Mouse (Mus musculus): ENCODE results near the gene Gm49387. TPM values are rescaled to one million over a fixed set of nuclear protein-coding genes. Genes with fewer than 3 reads are reported as not detected.
A peak's percentile ranks its signal among the peaks of the same experiment; 100 is the strongest.

Gene Gm49387
- polyA plus RNA-seq, 1 experiment from 2014 or later = 0.50 TPM

DNA sequence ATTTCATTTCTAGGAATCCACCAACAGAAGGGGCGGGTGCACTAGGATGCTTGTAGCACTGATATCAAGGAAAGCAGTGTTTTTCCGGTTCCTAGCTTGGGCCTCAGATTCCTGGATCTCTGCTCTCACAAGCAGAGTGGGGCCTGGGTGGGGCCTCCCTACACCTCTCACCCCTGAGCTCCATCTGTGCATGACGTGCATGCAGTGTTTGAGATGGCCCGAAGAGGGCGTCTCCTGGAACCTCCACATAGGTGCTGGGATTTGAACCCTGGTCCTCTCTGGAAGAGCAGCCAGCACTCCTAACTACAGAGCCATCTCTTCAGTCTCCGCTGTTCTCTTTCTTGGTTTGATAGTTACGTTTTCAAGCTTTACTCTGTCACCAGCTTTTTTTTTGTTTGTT lies 85.7 kb downstream of the Gm49387 start:
- H3K27me3 ChIP-seq (ENCODE audit: low read depth, poor library complexity, severe bottlenecking) = no peaks in the 10 kb centered on the region
- H3K27ac ChIP-seq = no peak overlapping the region
- 94% methylated on average over 7 of the region's 7 CpGs for WGBS
- DNase-seq (ENCODE audit: low spot score) = no peak
- H3K36me3 ChIP-seq = no peaks in the 10 kb centered on the region
- peaks cover 14% of the 10 kb centered on the region for H3K4me1 ChIP-seq
- no peak overlapping the region for H3K4me3 ChIP-seq
- no peaks in the 10 kb centered on the region for H3K9me3 ChIP-seq (replicated peaks)

DNA sequence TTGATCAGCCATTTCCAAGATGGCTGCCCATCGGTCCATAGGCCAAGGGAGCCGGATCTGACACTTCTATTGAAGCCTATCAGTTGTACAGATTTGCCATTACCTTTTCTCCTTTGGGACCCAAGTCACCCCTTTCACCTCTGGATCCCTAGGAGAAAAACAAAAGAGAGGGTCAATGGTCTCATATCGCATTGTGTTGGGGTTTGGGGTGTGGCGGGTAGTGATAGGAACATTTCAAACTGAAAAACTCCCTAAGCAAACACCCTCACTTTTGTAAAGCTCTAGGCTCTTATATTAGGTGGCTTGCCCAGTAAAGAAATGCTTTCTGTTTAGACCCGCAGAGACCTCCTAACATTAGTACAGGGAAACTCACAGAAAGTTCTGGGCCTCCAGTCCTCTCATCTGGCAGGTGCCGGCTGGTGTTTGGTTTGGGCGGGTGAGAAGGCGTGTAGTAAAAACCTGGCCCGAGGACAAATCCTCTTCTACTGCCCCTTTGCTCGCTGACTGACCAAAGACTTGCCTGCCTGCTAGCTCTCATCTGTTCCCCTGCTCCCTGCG lies 96.7 kb downstream of the Gm49387 start:
- WGBS = 79% methylated on average over 11 of the region's 11 CpGs
- DNase-seq (ENCODE audit: low spot score) = no peak
- Histone ChIP-seq H3K9me3 (replicated peaks) (no peaks in the 10 kb centered on the region), H3K4me1 (no peaks in the 10 kb centered on the region), H3K4me3 (no peak overlapping the region), H3K36me3 (no peaks in the 10 kb centered on the region), H3K27me3 (ENCODE audit: low read depth, poor library complexity, severe bottlenecking) (no peaks in the 10 kb centered on the region), H3K27ac (peak overlapping the region; percentile 21; the same call in 1 of the 2 replicates)

DNA sequence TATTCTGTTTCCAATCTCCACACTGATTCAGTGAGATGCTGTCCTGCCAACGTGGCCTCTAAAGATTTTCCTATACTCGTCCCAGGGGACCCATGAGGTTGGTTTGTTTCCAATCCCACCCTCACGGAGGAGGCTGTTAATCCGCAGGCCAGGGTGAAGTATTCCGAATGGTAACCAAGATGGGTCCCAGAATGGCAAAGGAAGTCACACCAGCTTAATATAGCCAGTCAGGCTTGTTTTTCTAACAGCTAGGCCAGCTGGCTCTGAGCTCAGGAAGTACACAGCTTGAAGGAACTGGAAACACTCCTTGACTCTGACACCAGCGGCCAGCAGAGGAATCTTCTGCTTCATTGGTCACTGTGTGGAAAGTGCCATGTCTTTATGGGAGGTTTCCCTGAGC lies 103.4 kb downstream of the Gm49387 start:
- WGBS = 82% methylated on average over 6 of the region's 6 CpGs
- no peak overlapping the region for H3K4me3 ChIP-seq
- no peak for DNase-seq (ENCODE audit: low spot score)

DNA sequence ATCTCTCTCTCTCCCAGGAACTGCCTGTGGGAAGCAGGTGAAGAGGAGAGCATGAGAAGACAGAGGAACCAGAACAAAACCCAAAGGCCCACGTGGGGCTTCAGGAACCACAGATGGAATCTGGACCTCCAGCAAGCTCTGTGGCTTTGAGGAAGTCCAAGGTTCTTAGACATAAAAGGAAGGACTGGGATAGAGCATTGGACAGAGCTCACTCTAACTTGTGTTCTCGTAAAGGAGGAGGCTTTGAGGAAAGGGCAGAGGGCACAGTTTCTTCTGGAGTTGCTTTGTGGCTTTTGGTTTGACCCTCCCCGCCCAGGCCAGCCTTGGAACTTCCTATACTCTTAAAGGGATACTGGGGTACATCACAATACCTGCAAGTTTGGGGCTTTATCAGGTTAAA lies 108.0 kb downstream of the Gm49387 start:
- 81% methylated on average over 3 of the region's 3 CpGs for WGBS
- peaks cover 26% of the 10 kb centered on the region for H3K4me1 ChIP-seq
- H3K9me3 ChIP-seq (replicated peaks) = no peaks in the 10 kb centered on the region
- H3K27ac ChIP-seq = peak overlapping the region; percentile 7; the same call in 1 of the 2 replicates
- DNase-seq (ENCODE audit: low spot score) = no peak
- H3K36me3 ChIP-seq = no peaks in the 10 kb centered on the region
- H3K4me3 ChIP-seq = no peak overlapping the region
- H3K27me3 ChIP-seq (ENCODE audit: low read depth, poor library complexity, severe bottlenecking) = no peaks in the 10 kb centered on the region

More for the DNA sequence above, 103.4 kb downstream of the Gm49387 start:
- Histone ChIP-seq H3K9me3 (replicated peaks) (no peaks in the 10 kb centered on the region), H3K27me3 (ENCODE audit: low read depth, poor library complexity, severe bottlenecking) (no peaks in the 10 kb centered on the region), H3K27ac (no peak overlapping the region), H3K4me1 (peaks cover 9% of the 10 kb centered on the region), H3K36me3 (no peaks in the 10 kb centered on the region)

DNA sequence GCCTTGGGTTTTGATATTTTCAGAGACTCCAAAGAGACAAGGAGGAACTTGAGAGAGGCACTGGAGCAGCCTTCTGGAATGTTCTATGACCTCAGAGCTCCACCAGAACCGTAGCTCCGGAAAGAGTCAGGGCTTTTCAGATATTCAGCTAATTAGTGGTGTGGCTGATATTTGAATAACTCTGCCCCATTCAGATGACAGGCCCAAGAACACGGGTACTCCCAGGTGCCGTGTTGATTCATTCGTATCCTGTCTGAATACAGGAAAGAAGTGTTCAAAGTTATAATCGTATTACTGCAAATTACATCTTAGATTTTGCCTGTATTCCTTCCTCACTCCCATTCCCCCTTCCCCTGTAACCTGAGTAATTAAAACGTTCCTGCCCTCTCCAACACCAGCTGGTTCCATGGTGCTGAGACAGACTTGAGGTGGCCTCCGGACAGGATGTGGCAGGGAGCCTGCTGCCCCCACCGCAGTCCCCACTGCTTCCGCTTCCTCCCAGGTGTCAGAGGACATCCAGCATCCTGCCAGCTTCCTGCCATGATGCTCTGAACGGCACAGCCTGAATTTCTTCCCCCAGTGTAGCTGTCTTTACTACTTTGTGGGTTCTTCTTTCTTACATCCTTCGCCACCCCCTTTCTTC lies 109.1 kb downstream of the Gm49387 start:
- no peaks in the 10 kb centered on the region for H3K27me3 ChIP-seq (ENCODE audit: low read depth, poor library complexity, severe bottlenecking)
- H3K27ac ChIP-seq = peak overlapping the region; percentile 63

DNA sequence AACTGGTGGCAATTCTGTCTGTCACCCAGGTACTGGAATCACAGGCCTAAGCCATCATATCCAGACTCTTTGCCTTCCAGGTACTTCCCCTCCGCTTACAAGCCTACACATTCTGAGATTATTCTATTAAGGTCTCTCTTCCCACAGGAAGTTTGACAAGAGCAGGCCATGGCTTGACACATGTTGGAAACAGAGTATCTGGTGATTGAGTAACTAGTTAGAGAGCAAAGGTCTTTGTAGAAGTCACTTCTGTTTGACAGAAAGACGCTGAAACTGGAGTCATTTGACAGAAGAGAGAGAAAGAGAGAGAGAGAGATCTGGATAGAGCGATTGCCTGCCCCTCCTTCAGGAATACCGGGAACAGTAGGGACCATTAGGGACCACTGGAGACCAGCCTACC lies 109.8 kb downstream of the Gm49387 start:
- Histone ChIP-seq H3K27ac (peak overlapping the region; percentile 63; the same call in 1 of the 2 replicates), H3K36me3 (no peaks in the 10 kb centered on the region), H3K9me3 (replicated peaks) (no peaks in the 10 kb centered on the region), H3K4me1 (peaks cover 26% of the 10 kb centered on the region), H3K4me3 (no peak overlapping the region), H3K27me3 (ENCODE audit: low read depth, poor library complexity, severe bottlenecking) (no peaks in the 10 kb centered on the region)
- WGBS = 93% methylated on average over 4 of the region's 4 CpGs
- DNase-seq (ENCODE audit: low spot score) = no peak

More for the DNA sequence above, 109.1 kb downstream of the Gm49387 start:
- H3K9me3 ChIP-seq (replicated peaks) = no peaks in the 10 kb centered on the region
- peaks cover 26% of the 10 kb centered on the region for H3K4me1 ChIP-seq
- 66% methylated on average over 12 of the region's 12 CpGs for WGBS
- no peak overlapping the region for H3K4me3 ChIP-seq
- H3K36me3 ChIP-seq = no peaks in the 10 kb centered on the region
- DNase-seq (ENCODE audit: low spot score) = no peak

DNA sequence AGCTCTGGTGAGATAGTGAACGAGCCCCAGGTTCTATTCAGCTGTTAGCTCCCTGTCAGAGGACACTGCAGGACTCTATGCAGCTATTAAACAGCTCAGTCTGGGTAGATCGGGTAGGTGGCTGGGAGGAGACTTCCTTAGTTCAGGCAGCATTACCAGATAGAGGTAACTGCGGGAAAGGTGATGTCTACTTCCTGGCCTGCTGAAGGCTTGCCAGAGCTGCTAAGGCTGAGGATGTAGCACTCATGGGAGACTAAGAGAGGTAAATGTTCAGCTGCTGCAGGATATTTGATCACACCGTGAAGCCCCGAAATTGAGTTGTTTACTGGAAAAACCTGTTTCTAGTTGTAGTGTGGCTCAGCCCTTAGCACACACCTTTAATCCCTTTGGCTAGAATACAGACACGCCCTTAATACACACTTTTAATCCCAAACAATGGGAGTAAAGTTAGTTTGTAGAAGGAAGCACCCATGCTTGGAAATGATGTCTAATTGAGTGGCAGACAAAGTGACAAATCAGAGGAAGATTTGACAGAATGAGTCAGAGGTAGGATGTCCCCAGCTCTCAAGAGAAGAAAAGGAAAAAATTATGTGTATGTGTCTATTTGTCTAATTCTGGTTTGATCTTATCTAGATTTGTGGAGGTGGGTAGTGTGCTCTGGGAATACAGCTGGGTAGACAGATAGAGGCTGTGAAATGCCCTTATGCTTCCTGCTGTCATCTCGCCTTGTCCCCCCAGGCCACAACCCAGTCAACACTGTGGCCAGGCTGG lies 115.5 kb downstream of the Gm49387 start:
- H3K36me3 ChIP-seq = no peaks in the 10 kb centered on the region
- DNase-seq (ENCODE audit: low spot score) = no peak
- no peak overlapping the region for H3K27ac ChIP-seq
- no peaks in the 10 kb centered on the region for H3K9me3 ChIP-seq (replicated peaks)
- H3K4me3 ChIP-seq = no peak overlapping the region
- 76% methylated on average over 7 of the region's 7 CpGs for WGBS
- H3K4me1 ChIP-seq = peaks cover 4% of the 10 kb centered on the region; the same call in 1 of the 2 replicates
- no peaks in the 10 kb centered on the region for H3K27me3 ChIP-seq (ENCODE audit: low read depth, poor library complexity, severe bottlenecking)

DNA sequence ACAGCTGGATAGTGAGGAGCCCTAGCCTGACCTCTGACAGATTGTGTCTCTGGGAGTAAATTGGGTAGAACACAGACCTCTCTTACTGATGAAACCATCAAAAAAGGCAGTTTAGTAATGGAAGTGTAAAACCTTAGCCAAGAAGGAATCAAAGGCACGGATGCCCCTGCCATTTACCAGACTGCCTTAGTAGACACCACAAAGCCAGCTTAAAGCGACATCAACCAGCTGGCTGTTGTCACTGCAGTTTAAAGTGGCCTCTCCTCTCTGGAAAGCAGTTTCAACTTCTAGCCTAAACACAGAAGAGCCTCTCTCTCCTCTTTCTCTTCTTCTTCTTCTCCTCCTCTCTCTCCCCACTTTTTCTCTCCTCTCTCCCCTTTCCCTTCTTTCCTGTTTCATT lies 119.4 kb downstream of the Gm49387 start:
- DNase-seq (ENCODE audit: low spot score) = no peak
- no peak overlapping the region for H3K27ac ChIP-seq
- H3K4me1 ChIP-seq = peaks cover 9% of the 10 kb centered on the region
- H3K36me3 ChIP-seq = no peaks in the 10 kb centered on the region
- H3K4me3 ChIP-seq = no peak overlapping the region
- 75% methylated on average over 2 of the region's 2 CpGs for WGBS
- no peaks in the 10 kb centered on the region for H3K9me3 ChIP-seq (replicated peaks)
- no peaks in the 10 kb centered on the region for H3K27me3 ChIP-seq (ENCODE audit: low read depth, poor library complexity, severe bottlenecking)

DNA sequence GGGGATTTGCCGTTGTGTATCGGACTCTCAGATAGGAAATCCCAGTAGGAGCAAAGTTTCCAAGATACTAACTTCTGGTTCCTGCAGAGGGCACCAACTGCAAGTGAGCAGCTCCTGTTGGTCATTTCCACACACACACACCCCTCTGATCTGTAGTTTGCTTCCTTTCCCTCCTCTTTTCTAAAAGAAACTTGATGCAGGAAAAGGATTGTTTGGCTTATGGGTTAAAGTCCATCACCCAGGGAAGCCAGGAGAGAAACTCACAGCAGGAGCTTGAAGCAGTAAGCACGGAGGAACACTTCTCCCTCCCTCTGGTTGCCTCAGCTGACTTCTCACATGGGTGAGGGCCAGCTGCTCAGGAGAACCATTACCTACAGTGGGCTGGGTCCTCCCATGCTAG lies 121.5 kb downstream of the Gm49387 start:
- WGBS = 56% methylated on average over 3 of the region's 3 CpGs
- peaks cover 9% of the 10 kb centered on the region for H3K4me1 ChIP-seq
- H3K9me3 ChIP-seq (replicated peaks) = no peaks in the 10 kb centered on the region
- H3K36me3 ChIP-seq = 0 out of 2 replicates have a peak, but pooled peaks cover 3% of the 10 kb centered on the region
- H3K27ac ChIP-seq = no peak overlapping the region
- H3K27me3 ChIP-seq (ENCODE audit: low read depth, poor library complexity, severe bottlenecking) = no peaks in the 10 kb centered on the region
- H3K4me3 ChIP-seq = no peak overlapping the region
- no peak for DNase-seq (ENCODE audit: low spot score)

DNA sequence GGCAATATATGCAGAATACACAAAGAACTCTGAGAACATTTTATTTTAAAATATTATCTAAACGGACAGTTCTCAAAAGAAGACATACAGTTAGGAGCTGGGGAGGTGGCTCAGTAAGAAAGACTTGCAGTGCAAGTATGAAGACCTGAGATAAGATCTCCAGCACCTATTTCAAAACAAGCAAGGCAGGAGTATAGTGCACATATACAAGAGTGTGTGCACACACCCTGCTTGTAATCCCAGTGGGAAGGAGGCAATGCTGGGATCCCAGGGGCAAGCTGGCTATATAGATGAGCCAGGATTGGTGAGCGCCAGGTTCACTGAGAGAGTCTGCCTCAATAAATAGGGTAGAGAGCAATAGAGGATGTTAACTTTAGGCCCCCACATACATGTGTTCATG lies 124.8 kb downstream of the Gm49387 start:
- 94% methylated on average over 2 of the region's 2 CpGs for WGBS
- H3K27ac ChIP-seq = no peak overlapping the region
- H3K4me3 ChIP-seq = no peak overlapping the region
- H3K27me3 ChIP-seq (ENCODE audit: low read depth, poor library complexity, severe bottlenecking) = no peaks in the 10 kb centered on the region
- no peaks in the 10 kb centered on the region for H3K9me3 ChIP-seq (replicated peaks)
- H3K4me1 ChIP-seq = peaks cover 9% of the 10 kb centered on the region
- H3K36me3 ChIP-seq = peaks cover 20% of the 10 kb centered on the region
- DNase-seq (ENCODE audit: low spot score) = no peak

DNA sequence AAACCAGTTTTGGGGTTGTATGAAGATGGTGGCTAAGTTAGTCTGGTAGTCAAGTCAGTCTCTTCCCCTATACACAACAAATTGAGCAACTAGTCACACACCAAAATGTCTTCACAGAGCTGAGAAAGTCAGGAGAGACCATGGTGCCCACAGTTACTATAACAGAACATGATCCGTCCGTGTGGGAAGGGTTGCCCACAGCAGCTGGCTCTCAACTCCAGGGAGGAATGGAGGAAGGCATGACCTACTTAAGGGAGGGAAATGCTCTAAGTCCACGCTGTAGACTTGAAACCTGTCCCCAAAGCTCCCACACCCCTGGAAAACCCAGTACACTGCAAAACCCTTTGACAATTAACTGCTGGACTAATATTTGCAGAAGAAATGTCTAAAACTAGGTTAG lies 130.4 kb downstream of the Gm49387 start:
- Histone ChIP-seq H3K4me3 (no peak overlapping the region), H3K36me3 (peaks cover 76% of the 10 kb centered on the region), H3K9me3 (replicated peaks) (no peaks in the 10 kb centered on the region), H3K27me3 (ENCODE audit: low read depth, poor library complexity, severe bottlenecking) (no peaks in the 10 kb centered on the region), H3K27ac (no peak overlapping the region), H3K4me1 (no peaks in the 10 kb centered on the region)
- WGBS = 94% methylated on average over 3 of the region's 3 CpGs
- DNase-seq (ENCODE audit: low spot score) = no peak

DNA sequence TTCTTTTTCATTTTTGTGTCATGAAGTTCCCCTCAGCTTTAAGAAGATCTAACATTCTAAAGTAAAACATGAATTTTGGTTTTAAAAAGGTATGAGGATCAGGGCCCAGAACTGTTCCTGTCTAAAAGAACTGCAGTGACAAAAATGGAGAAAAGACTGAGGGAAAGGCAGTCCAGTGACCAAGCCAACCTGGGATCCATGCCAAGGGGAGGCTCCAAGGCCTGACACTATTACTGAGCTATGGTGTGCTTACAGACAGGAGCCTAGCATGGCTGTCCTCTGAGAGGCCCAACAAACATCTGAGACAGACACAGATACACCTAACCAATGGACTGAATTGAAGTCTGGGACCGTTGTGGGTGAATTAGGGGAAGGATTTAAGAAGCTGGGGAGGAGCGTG lies 130.8 kb downstream of the Gm49387 start:
- DNase-seq (ENCODE audit: low spot score) = no peak
- no peak overlapping the region for H3K4me3 ChIP-seq
- no peak overlapping the region for H3K27ac ChIP-seq
- no peaks in the 10 kb centered on the region for H3K27me3 ChIP-seq (ENCODE audit: low read depth, poor library complexity, severe bottlenecking)
- H3K9me3 ChIP-seq (replicated peaks) = no peaks in the 10 kb centered on the region
- H3K4me1 ChIP-seq = no peaks in the 10 kb centered on the region
- 97% methylated on average over 2 of the region's 2 CpGs for WGBS
- H3K36me3 ChIP-seq = peaks cover 80% of the 10 kb centered on the region

DNA sequence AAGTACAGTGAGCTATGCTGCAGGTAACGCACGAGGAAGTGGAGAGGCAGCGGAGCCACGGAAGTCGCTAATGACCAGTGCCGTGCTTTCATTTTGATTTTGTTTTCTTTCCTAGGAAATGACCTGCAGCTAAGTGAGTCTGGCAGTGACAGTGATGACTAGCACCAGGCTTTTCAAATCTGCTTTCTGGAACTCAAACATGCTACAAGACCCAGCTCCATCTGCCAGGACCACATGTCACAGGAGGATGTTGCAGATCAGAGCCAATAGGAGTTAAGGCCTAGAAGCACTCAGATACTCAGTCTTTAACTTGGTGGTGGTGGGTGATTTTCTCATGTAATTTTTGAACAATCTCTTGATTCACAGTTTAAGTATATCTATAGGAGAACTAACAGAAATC lies 134.2 kb downstream of the Gm49387 start:
- DNase-seq (ENCODE audit: low spot score) = no peak
- no peak overlapping the region for H3K4me3 ChIP-seq
- no peaks in the 10 kb centered on the region for H3K27me3 ChIP-seq (ENCODE audit: low read depth, poor library complexity, severe bottlenecking)
- H3K4me1 ChIP-seq = no peaks in the 10 kb centered on the region
- no peaks in the 10 kb centered on the region for H3K9me3 ChIP-seq (replicated peaks)
- H3K27ac ChIP-seq = no peak overlapping the region
- H3K36me3 ChIP-seq = peaks cover 98% of the 10 kb centered on the region
- 95% methylated on average over 6 of the region's 6 CpGs for WGBS

Data from limb, embryonic 10.5 days (tissue).